8 mouse cellular contexts compared by ENCODE assay signal in genomic region chr12:29280861-29281630, GRCm38 (mm10).
A peak's percentile ranks its signal among the peaks of the same experiment; 100 is the strongest.
DNase-seq lines count a peak whose midpoint lies in the region; ATAC-seq lines count a peak whose summit lies in the region.

No protein-coding gene starts in this region.

- 35% methylated on average over 17 of the region's 17 CpGs for WGBS in heart, embryonic 13.5 days
- WGBS in forebrain, embryonic 11.5 days = 63% methylated on average over 17 of the region's 17 CpGs
- 45% methylated on average over 17 of the region's 17 CpGs for WGBS in neural tube, embryonic 15.5 days

- no peaks in the 10 kb centered on the region for H3K9me3 ChIP-seq in heart, embryonic 13.5 days
- H3K9me3 ChIP-seq in forebrain, embryonic 11.5 days (ENCODE audit: control insufficient read depth, low read length) = no peaks in the 10 kb centered on the region
- no peaks in the 10 kb centered on the region for H3K9me3 ChIP-seq in neural tube, embryonic 15.5 days (replicated peaks)

- peaks cover 22% of the 10 kb centered on the region for H3K4me1 ChIP-seq in heart, embryonic 13.5 days
- H3K4me1 ChIP-seq in forebrain, embryonic 11.5 days (replicated peaks; ENCODE audit: control insufficient read depth, insufficient read depth, low read length) = peaks cover 15% of the 10 kb centered on the region
- H3K4me1 ChIP-seq in neural tube, embryonic 15.5 days = peaks cover 29% of the 10 kb centered on the region

- peak overlapping the region; percentile 44; the same call in 1 of the 2 replicates for H3K9ac ChIP-seq in heart, embryonic 13.5 days
- no peak overlapping the region; the same call in 1 of the 2 replicates for H3K9ac ChIP-seq in forebrain, embryonic 11.5 days (ENCODE audit: low read length)
- peak overlapping the region; percentile 30 for H3K9ac ChIP-seq in neural tube, embryonic 15.5 days (replicated peaks)

- peak overlapping the region; percentile 42 for H3K27ac ChIP-seq in heart, embryonic 13.5 days (replicated peaks)
- H3K27ac ChIP-seq in forebrain, embryonic 11.5 days (ENCODE audit: low read depth, low read length) = peak overlapping the region; percentile 61
- peak overlapping the region; percentile 93 for H3K27ac ChIP-seq in neural tube, embryonic 15.5 days (replicated peaks)

- no peaks in the 10 kb centered on the region for H3K27me3 ChIP-seq in heart, embryonic 13.5 days (replicated peaks)
- H3K27me3 ChIP-seq in forebrain, embryonic 11.5 days (ENCODE audit: control insufficient read depth, insufficient read depth, low read length) = no peaks in the 10 kb centered on the region
- no peaks in the 10 kb centered on the region for H3K27me3 ChIP-seq in neural tube, embryonic 15.5 days (replicated peaks)

- H3K36me3 ChIP-seq in heart, embryonic 13.5 days = no peaks in the 10 kb centered on the region
- no peaks in the 10 kb centered on the region for H3K36me3 ChIP-seq in forebrain, embryonic 11.5 days (ENCODE audit: control insufficient read depth, insufficient read depth, low read length)
- H3K36me3 ChIP-seq in neural tube, embryonic 15.5 days = no peaks in the 10 kb centered on the region

- peak overlapping the region; percentile 61 for H3K4me2 ChIP-seq in heart, embryonic 13.5 days
- H3K4me2 ChIP-seq in forebrain, embryonic 11.5 days (ENCODE audit: low read depth, low read length, severe bottlenecking) = no peak overlapping the region
- H3K4me2 ChIP-seq in neural tube, embryonic 15.5 days = peak overlapping the region; percentile 41; the same call in 1 of the 2 replicates

- intact Hi-C loops in heart, postnatal 25 days (cut with DNase I) = no loop called here
- intact Hi-C loops in left cerebral cortex, postnatal 25 days (cut with DNase I) = loop anchor here (5.0 to 10.0 kb wide), 2 partner anchors 139 to 696 kb away; partner anchors contain the start of gene Allc

- H3K4me3 ChIP-seq in heart, embryonic 13.5 days = no peak overlapping the region
- no peak overlapping the region for H3K4me3 ChIP-seq in forebrain, embryonic 11.5 days (ENCODE audit: low read depth, low read length)
- no peak overlapping the region for H3K4me3 ChIP-seq in neural tube, embryonic 15.5 days (replicated peaks)

- 0 out of 2 replicates have a peak, but pooled peaks have one; percentile 4 for ATAC-seq in heart, embryonic 13.5 days (ENCODE audit: extremely low read depth, insufficient number of reproducible peaks, low FRiP score, low TSS enrichment)
- no peak for ATAC-seq in forebrain, embryonic 11.5 days (replicated peaks; ENCODE audit: low FRiP score)
- ATAC-seq in neural tube, embryonic 15.5 days (ENCODE audit: low FRiP score) = peak; percentile 46
- ATAC-seq in erythroid progenitor cell, adult 5-6 weeks (replicated peaks; ENCODE audit: low FRiP score, poor library complexity, severe bottlenecking) = no peak

- no peak for DNase-seq in heart, postnatal 25 days (ENCODE audit: low spot score)
- no peak for DNase-seq in forebrain, embryonic 11.5 days (ENCODE audit: low spot score)
- DNase-seq in left cerebral cortex, postnatal 25 days (ENCODE audit: low spot score in 2 of 2) = peak; percentile 41 to 68
- no peak for DNase-seq in adrenal gland, postnatal 14 days
- no peak for DNase-seq in frontal cortex, postnatal 25 days (ENCODE audit: low spot score in 2 of 2)

Comparison
In these comparisons a context has a peak if more than half of its experiments do, and no peak if none do; other contexts are left out.
1. ATAC-seq: peak in heart, embryonic 13.5 days (single experiment) and neural tube, embryonic 15.5 days (single experiment); none in forebrain, embryonic 11.5 days (single experiment) and erythroid progenitor cell, adult 5-6 weeks (single experiment).
2. H3K27ac ChIP-seq: peak in every context shown above with its lines; median percentile 93 in neural tube, embryonic 15.5 days; 61 in forebrain, embryonic 11.5 days; 42 in heart, embryonic 13.5 days.
3. DNase-seq: peak in left cerebral cortex, postnatal 25 days (2 of 2); none in heart, postnatal 25 days (single experiment), forebrain, embryonic 11.5 days (single experiment), adrenal gland, postnatal 14 days (single experiment) and frontal cortex, postnatal 25 days (0 of 2).